Mouse (Mus musculus) liver, postnatal 0 days (tissue): ENCODE results near the gene Cavin1. TPM values are rescaled to one million over a fixed set of nuclear protein-coding genes. Genes with fewer than 3 reads are reported as not detected.
"Not testable (repeated sequence)": the region's sequence is repeated elsewhere in the genome, so short reads cannot be mapped to it uniquely, and the experiment has no call there.

Experiments
- ATAC-seq: fragments of 200-750 bp; cut with Nextera tagmentation; 2 replicates; pipeline ENCODE4 v1.8.0; 2017; ENCODE audit warnings: mild to moderate bottlenecking, moderate library complexity
- DNase-seq: peaks from one replicate; pipeline ENCODE4 v3.0.0-alpha.2; 2016
- H3K27ac ChIP-seq: fragments of 300-500 bp; sonication (generic); 2 replicates; pipeline ENCODE4 v1.5.1; 2014; ENCODE audit warnings: antibody characterized with exemption, moderate library complexity, mild to moderate bottlenecking, low read depth
- H3K27me3 ChIP-seq: fragments of 300-500 bp; sonication (generic); 2 replicates; pipeline ENCODE4 v1.6.1; 2014; ENCODE audit warnings: low read length, control low read depth, mixed read lengths; ENCODE audit not compliant: insufficient read depth
- H3K36me3 ChIP-seq: fragments of 300-500 bp; sonication (generic); replicated peaks from 2 replicates; pipeline ENCODE4 v1.6.1; 2014; ENCODE audit warnings: mild to moderate bottlenecking, control low read depth, low read length, moderate library complexity, mixed read lengths; ENCODE audit not compliant: insufficient read depth
- H3K4me1 ChIP-seq: fragments of 300-500 bp; sonication (generic); 2 replicates; pipeline ENCODE4 v1.6.1; 2014; ENCODE audit warnings: antibody characterized with exemption, mild to moderate bottlenecking, control low read depth; ENCODE audit not compliant: insufficient read depth
- H3K4me2 ChIP-seq: fragments of 300-500 bp; sonication (generic); 2 replicates; pipeline ENCODE4 v1.6.1; 2014; ENCODE audit warnings: low read depth, mild to moderate bottlenecking, low read length, moderate library complexity, mixed read lengths
- H3K4me3 ChIP-seq: fragments of 300-500 bp; sonication (generic); 2 replicates; pipeline ENCODE4 v1.5.1; 2014; ENCODE audit warnings: low read depth, low read length
- H3K9ac ChIP-seq: fragments of 300-500 bp; sonication (generic); replicated peaks from 2 replicates; pipeline ENCODE4 v1.6.1; 2014; ENCODE audit warnings: mild to moderate bottlenecking, moderate library complexity
- H3K9me3 ChIP-seq: fragments of 300-500 bp; sonication (generic); 2 replicates; pipeline ENCODE4 v1.6.1; 2016; ENCODE audit warnings: mild to moderate bottlenecking, control low read depth, low read length, mixed read lengths
- CTCF ChIP-seq: sonication (generic); IDR thresholded peaks from 2 replicates; pipeline ENCODE4 v1.5.1; 2016; ENCODE audit warnings: antibody characterized with exemption, low read depth
- EP300 ChIP-seq: IDR thresholded peaks from 2 replicates; pipeline ENCODE4 v1.6.1; 2016; ENCODE audit warnings: antibody characterized with exemption, low read depth, mild to moderate bottlenecking
- WGBS: fragments of 180-500 bp; shearing (Covaris S2); extraction: QIAGEN DNeasy Blood & Tissue Kit; methylation state at CpG from one replicate; pipeline ENCODE4 v1.1.7; 2014; ENCODE audit not compliant: insufficient replicate concordance; 5-methylcytosine and 5-hydroxymethylcytosine counted together
- polyA plus RNA-seq: library from polyadenylated mRNA; unstranded; fragments of >200 nt; fragmentation: Nextera tagmentation; extraction: Ambion mirVana; gene quantifications from 2 replicates; pipeline ENCODE4 v1.2.1, GENCODE M21; 2015

Cavin1 gene
- polyA plus RNA-seq, 1 experiment from 2014 or later = 28.5 TPM

- ATAC-seq (peak; percentile 41; the same call in 1 of the 2 replicates), DNase-seq (no peak)
- no peak overlapping the region for H3K4me2 ChIP-seq
- no peak overlapping the region for H3K4me3 ChIP-seq
- H3K9ac ChIP-seq = no peak overlapping the region
- TF ChIP-seq CTCF = no peak
- TF ChIP-seq EP300 = no peak
- WGBS = 37% methylated on average over 3 of the region's 3 CpGs
- H3K36me3 ChIP-seq = no peaks in the 10 kb centered on the region
- no peaks in the 10 kb centered on the region for H3K9me3 ChIP-seq
- H3K27me3 ChIP-seq = no peaks in the 10 kb centered on the region
- H3K4me1 ChIP-seq = peaks cover 3% of the 10 kb centered on the region; the same call in 1 of the 2 replicates
- no peak overlapping the region for H3K27ac ChIP-seq
These were observed 32.5 kb upstream of the Cavin1 start for GRCm38 (mm10) chr11:101003025-101003685.

DNA sequence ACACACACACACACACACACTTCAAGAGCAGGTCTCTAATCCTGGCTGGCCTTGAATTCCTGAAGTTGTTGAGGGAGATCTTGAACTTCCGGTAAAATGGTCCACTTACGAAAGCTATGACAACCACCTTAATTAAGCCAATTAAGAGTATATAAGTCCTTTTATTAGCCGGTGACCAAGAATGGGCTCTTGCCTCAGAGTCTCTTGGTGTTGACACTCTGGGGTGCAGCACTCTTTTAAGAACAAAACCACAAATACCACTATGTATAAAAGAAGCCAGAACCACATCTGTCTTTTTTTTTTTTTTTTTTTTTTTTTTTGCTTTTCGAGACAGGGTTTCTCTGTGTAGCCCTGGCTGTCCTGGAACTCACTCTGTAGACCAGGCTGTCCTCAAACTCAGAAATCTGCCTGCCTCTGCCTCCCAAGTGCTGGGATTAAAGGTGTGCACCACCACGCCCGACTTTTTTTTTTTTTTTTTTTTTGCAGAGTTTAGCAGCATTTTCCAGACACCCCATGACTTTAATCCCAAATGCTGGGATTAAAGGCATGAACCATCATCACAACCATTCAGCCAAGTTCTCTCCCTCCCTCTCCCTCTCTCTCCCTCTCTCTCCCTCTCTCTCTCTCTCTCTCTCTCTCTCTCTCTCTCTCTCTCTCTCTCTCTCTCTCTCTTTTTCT is 31.3 kb upstream of the Cavin1 start:
- not testable (repeated sequence) for DNase-seq, ATAC-seq, H3K4me2 ChIP-seq, H3K4me1 ChIP-seq, H3K36me3 ChIP-seq, H3K9me3 ChIP-seq, H3K27ac ChIP-seq, H3K27me3 ChIP-seq, H3K9ac ChIP-seq, H3K4me3 ChIP-seq
- 60% methylated on average over 5 of the region's 6 CpGs for WGBS

GRCm38 (mm10) chr11:100999254-100999653 is 28.6 kb upstream of the Cavin1 start:
- TF ChIP-seq CTCF (no peak), EP300 (no peak)
- no peaks in the 10 kb centered on the region for H3K27me3 ChIP-seq
- H3K9ac ChIP-seq = no peak overlapping the region
- 68% methylated on average over 3 of the region's 3 CpGs for WGBS
- peaks cover 4% of the 10 kb centered on the region for H3K4me1 ChIP-seq
- no peaks in the 10 kb centered on the region for H3K36me3 ChIP-seq
- no peak overlapping the region for H3K27ac ChIP-seq
- ATAC-seq = no peak
- H3K9me3 ChIP-seq = no peaks in the 10 kb centered on the region
- no peak overlapping the region for H3K4me3 ChIP-seq
- no peak overlapping the region for H3K4me2 ChIP-seq
- no peak for DNase-seq

DNA sequence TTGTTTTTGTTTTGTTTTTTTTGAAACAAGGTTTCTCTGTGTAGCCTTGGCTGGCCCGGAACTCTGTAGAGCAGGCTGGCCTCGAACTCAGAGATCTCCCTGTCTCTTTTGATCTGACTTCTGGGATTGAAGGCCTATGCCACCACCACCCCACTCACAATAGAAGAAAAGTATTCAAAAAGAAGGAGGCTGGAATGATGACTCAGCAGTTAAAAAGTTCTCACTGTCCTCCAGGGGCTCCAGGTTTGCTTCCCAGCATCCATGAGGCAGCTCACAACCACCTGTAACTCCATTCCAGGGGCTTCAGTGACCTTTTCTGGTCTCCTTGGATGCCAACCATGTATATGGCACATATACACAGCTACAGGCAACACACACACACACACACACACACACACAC is 28.1 kb upstream of the Cavin1 start:
- Histone ChIP-seq H3K36me3 (no peaks in the 10 kb centered on the region), H3K4me3 (no peak overlapping the region), H3K9me3 (no peaks in the 10 kb centered on the region), H3K4me1 (peaks cover 9% of the 10 kb centered on the region), H3K9ac (no peak overlapping the region), H3K27me3 (no peaks in the 10 kb centered on the region), H3K27ac (no peak overlapping the region), H3K4me2 (no peak overlapping the region)
- no peak for DNase-seq
- ATAC-seq = no peak
- 89% methylated on average over 2 of the region's 2 CpGs for WGBS
- TF ChIP-seq CTCF (no peak), EP300 (no peak)

DNA sequence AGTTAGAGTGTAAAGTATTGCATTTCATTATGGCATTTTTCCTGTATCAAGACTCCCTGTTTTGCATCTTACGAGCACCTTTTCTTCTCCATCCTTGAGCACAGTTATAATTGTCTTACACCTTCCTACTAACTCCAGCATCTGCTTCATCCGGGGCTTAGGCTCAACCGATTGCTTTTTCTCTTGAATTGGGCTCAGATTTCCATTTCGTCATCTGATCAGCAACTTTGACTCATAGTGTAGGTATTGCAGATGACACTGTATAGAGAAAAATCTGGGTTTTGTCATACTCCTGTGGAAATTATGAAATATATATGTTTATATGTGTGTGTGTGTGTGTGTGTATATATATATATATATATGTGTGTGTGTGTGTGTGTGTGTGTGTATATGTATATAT is 25.8 kb upstream of the Cavin1 start:
- Histone ChIP-seq H3K4me3 (no peak overlapping the region), H3K4me2 (no peak overlapping the region), H3K27me3 (no peaks in the 10 kb centered on the region), H3K9me3 (no peaks in the 10 kb centered on the region), H3K27ac (no peak overlapping the region), H3K9ac (no peak overlapping the region), H3K36me3 (no peaks in the 10 kb centered on the region), H3K4me1 (peaks cover 6% of the 10 kb centered on the region; the same call in 1 of the 2 replicates)
- ATAC-seq = no peak
- DNase-seq = no peak
- TF ChIP-seq CTCF (no peak), EP300 (no peak)
- 83% methylated on average over 4 of the region's 4 CpGs for WGBS

- H3K9ac ChIP-seq = no peak overlapping the region
- H3K9me3 ChIP-seq = no peaks in the 10 kb centered on the region
- no peak for ATAC-seq
- H3K4me1 ChIP-seq = peaks cover 6% of the 10 kb centered on the region; the same call in 1 of the 2 replicates
- WGBS = 59% methylated on average over 5 of the region's 5 CpGs
- TF ChIP-seq CTCF = no peak
- no peak for TF ChIP-seq EP300
- H3K4me3 ChIP-seq = no peak overlapping the region
- no peak overlapping the region for H3K4me2 ChIP-seq
- no peaks in the 10 kb centered on the region for H3K27me3 ChIP-seq
- DNase-seq = no peak
- H3K27ac ChIP-seq = no peak overlapping the region
- no peaks in the 10 kb centered on the region for H3K36me3 ChIP-seq
These were observed 24.0 kb upstream of the Cavin1 start for GRCm38 (mm10) chr11:100994655-100995054.
